Mouse (Mus musculus): ENCODE measurements around the gene Dpf3. TPM values are rescaled to one million over a fixed set of nuclear protein-coding genes. Genes with fewer than 3 reads are reported as not detected.

The Dpf3 gene
- polyA plus RNA-seq, 1 experiment from 2014 or later, result 20.7 TPM

GRCm38 (mm10) chr12:83168310-83168709 lies 319.2 kb downstream of the Dpf3 start:
- Histone ChIP-seq H3K4me2 (no peak overlapping the region), H3K27ac (no peak overlapping the region), H3K27me3 (no peaks in the 10 kb centered on the region), H3K4me3 (no peak overlapping the region), H3K9ac (no peak overlapping the region), H3K36me3 (no peaks in the 10 kb centered on the region), H3K9me3 (replicated peaks) (no peaks in the 10 kb centered on the region), H3K4me1 (replicated peaks) (peaks cover 22% of the 10 kb centered on the region)
- 60% methylated on average over 6 of the region's 6 CpGs for WGBS
- ATAC-seq (replicated peaks; ENCODE audit: insufficient number of reproducible peaks, insufficient read depth, low FRiP score, low read depth), result no peak

- WGBS, result 52% methylated on average over 1 of the region's 1 CpGs
- H3K4me2 ChIP-seq, result no peak overlapping the region
These were observed 322.5 kb downstream of the Dpf3 start for GRCm38 (mm10) chr12:83165058-83165457.

More at GRCm38 (mm10) chr12:83165058-83165457, 322.5 kb downstream of the Dpf3 start:
- Histone ChIP-seq H3K27me3 (no peaks in the 10 kb centered on the region), H3K4me3 (no peak overlapping the region), H3K4me1 (replicated peaks) (peaks cover 21% of the 10 kb centered on the region), H3K36me3 (no peaks in the 10 kb centered on the region), H3K9ac (no peak overlapping the region), H3K27ac (no peak overlapping the region), H3K9me3 (replicated peaks) (no peaks in the 10 kb centered on the region)
- ATAC-seq (replicated peaks; ENCODE audit: insufficient number of reproducible peaks, insufficient read depth, low FRiP score, low read depth), result no peak

Other genes with a start within 250 kb of the Dpf3 start
- 22.5 and 27.8 TPM in 2 replicates for gene Dcaf4, start 32.8 kb upstream of the Dpf3 start, polyA plus RNA-seq (2015; fragmentation: Nextera tagmentation; extraction: Ambion mirVana)
- gene Zfyve1, start 109.5 kb upstream of the Dpf3 start, polyA plus RNA-seq (2015; fragmentation: Nextera tagmentation; extraction: Ambion mirVana), result 13.9 and 16.8 TPM in 2 replicates
- gene Rbm25, start 143.5 kb upstream of the Dpf3 start, polyA plus RNA-seq (2015; fragmentation: Nextera tagmentation; extraction: Ambion mirVana), result 156 and 157 TPM in 2 replicates
- 38.9 and 44.0 TPM in 2 replicates for gene Psen1, start 200.4 kb upstream of the Dpf3 start, polyA plus RNA-seq (2015; fragmentation: Nextera tagmentation; extraction: Ambion mirVana)

All from heart, embryonic 15.5 days (tissue).